In the genomic region with DNA sequence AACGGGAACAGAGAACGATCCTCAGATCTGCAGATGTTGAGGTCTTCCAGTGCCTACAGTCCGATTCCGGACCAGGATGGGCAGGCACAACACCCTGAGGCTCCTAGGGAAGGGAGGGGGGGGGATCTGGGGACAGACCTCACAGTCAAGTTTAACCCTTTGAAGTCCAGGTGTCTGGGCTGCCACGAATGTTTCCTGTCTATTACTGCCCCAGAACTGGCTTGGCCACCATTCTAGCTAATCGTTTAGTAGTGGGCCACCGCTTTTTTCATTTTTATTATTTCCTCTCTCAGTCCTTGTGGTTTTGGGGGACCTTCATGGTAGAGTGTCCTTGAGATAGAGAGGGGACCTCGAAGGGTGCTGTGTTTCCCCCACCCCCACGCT, we compare ENCODE assay signal across 9 mouse cellular contexts. TPM values are rescaled to one million over a fixed set of nuclear protein-coding genes. Genes with fewer than 3 reads are reported as not detected.
DNase-seq lines count a peak whose midpoint lies in the region; ATAC-seq and TF ChIP-seq lines count a peak whose summit lies in the region.
"Had no signal": no experiment of that assay in that cellular context is flagged by ENCODE, and none has a peak within 500 bp of the region (broad histone marks: within the 10 kb centered on the region; RNA-seq: fewer than 3 reads in every experiment).

No protein-coding gene starts in this region.

- H3K9ac ChIP-seq in kidney, embryonic 14.5 days (ENCODE audit: low read depth, low read length) = no peak overlapping the region
- peak overlapping the region; percentile 70 for H3K9ac ChIP-seq in hindbrain, postnatal 0 days (replicated peaks; ENCODE audit: low read length)
- peak overlapping the region; percentile 81 for H3K9ac ChIP-seq in neural tube, embryonic 13.5 days
- H3K9ac ChIP-seq: liver, postnatal 0 days had no signal

- no peaks in the 10 kb centered on the region for H3K36me3 ChIP-seq in kidney, embryonic 14.5 days (ENCODE audit: control insufficient read depth, insufficient read depth, low read length)
- H3K36me3 ChIP-seq in forebrain, embryonic 10.5 days (replicated peaks) = no peaks in the 10 kb centered on the region
- H3K36me3 ChIP-seq in hindbrain, postnatal 0 days (ENCODE audit: insufficient read depth, low read length) = no peaks in the 10 kb centered on the region
- H3K36me3 ChIP-seq in neural tube, embryonic 13.5 days = no peaks in the 10 kb centered on the region

- peaks cover 98% of the 10 kb centered on the region for H3K27me3 ChIP-seq in kidney, embryonic 14.5 days (ENCODE audit: control insufficient read depth, insufficient read depth, low read length)
- H3K27me3 ChIP-seq in forebrain, embryonic 10.5 days (ENCODE audit: poor library complexity, severe bottlenecking) = peaks cover 100% of the 10 kb centered on the region
- peaks cover 15% of the 10 kb centered on the region for H3K27me3 ChIP-seq in hindbrain, postnatal 0 days (ENCODE audit: insufficient read depth, low read length)
- peaks cover 99% of the 10 kb centered on the region for H3K27me3 ChIP-seq in neural tube, embryonic 13.5 days

- DNase-seq in kidney, adult 8-10 months = no peak
- no peak for DNase-seq in forebrain, embryonic 10.5 days (ENCODE audit: extremely low spot score, low spot score)
- no peak for DNase-seq in hindbrain, postnatal 0 days (ENCODE audit: low spot score)
- DNase-seq in gastrocnemius, postnatal 25 days = no peak
- DNase-seq in frontal cortex, postnatal 25 days (ENCODE audit: low spot score in 2 of 2) = no peak
- no peak for DNase-seq in heart, adult 9 months (ENCODE audit: low spot score in 2 of 2)
- DNase-seq: liver, postnatal 0 days had no signal

- peak overlapping the region; percentile 32; the same call in 1 of the 2 replicates for H3K4me3 ChIP-seq in kidney, embryonic 14.5 days (ENCODE audit: low read length)
- H3K4me3 ChIP-seq in forebrain, embryonic 10.5 days = peak overlapping the region; percentile 53
- peak overlapping the region; percentile 59 for H3K4me3 ChIP-seq in hindbrain, postnatal 0 days (ENCODE audit: low read length)
- peak overlapping the region; percentile 56 for H3K4me3 ChIP-seq in neural tube, embryonic 13.5 days

- H3K27ac ChIP-seq in kidney, embryonic 14.5 days (ENCODE audit: low read depth, low read length) = no peak overlapping the region
- no peak overlapping the region for H3K27ac ChIP-seq in forebrain, embryonic 10.5 days
- peak overlapping the region; percentile 85; the same call in 1 of the 2 replicates for H3K27ac ChIP-seq in hindbrain, postnatal 0 days
- peak overlapping the region; percentile 93 for H3K27ac ChIP-seq in neural tube, embryonic 13.5 days (replicated peaks)

- H3K4me1 ChIP-seq in kidney, embryonic 14.5 days (ENCODE audit: control insufficient read depth, insufficient read depth, low read length) = peaks cover 14% of the 10 kb centered on the region
- peaks cover 86% of the 10 kb centered on the region for H3K4me1 ChIP-seq in forebrain, embryonic 10.5 days
- peaks cover 18% of the 10 kb centered on the region for H3K4me1 ChIP-seq in hindbrain, postnatal 0 days (ENCODE audit: insufficient read depth, low read length)
- H3K4me1 ChIP-seq in neural tube, embryonic 13.5 days (replicated peaks) = peaks cover 99% of the 10 kb centered on the region

- H3K9me3 ChIP-seq in kidney, embryonic 14.5 days (ENCODE audit: control insufficient read depth, low read length) = no peaks in the 10 kb centered on the region
- H3K9me3 ChIP-seq in forebrain, embryonic 10.5 days = no peaks in the 10 kb centered on the region
- no peaks in the 10 kb centered on the region for H3K9me3 ChIP-seq in hindbrain, postnatal 0 days (ENCODE audit: low read length)
- no peaks in the 10 kb centered on the region for H3K9me3 ChIP-seq in neural tube, embryonic 13.5 days

- WGBS in kidney, embryonic 14.5 days = 13% methylated on average over 9 of the region's 9 CpGs
- WGBS in forebrain, embryonic 10.5 days = 15% methylated on average over 9 of the region's 9 CpGs
- 8% methylated on average over 9 of the region's 9 CpGs for WGBS in hindbrain, postnatal 0 days
- 18% methylated on average over 9 of the region's 9 CpGs for WGBS in neural tube, embryonic 13.5 days

- no peak for TF ChIP-seq CTCF in hindbrain, postnatal 0 days (IDR thresholded peaks at IDR 0.05; ENCODE audit: low read depth)

- no peak overlapping the region for H3K4me2 ChIP-seq in kidney, embryonic 14.5 days (replicated peaks; ENCODE audit: low read depth, low read length)
- H3K4me2 ChIP-seq in hindbrain, postnatal 0 days (ENCODE audit: low read depth, low read length) = peak overlapping the region; percentile 66
- peak overlapping the region; percentile 69 for H3K4me2 ChIP-seq in neural tube, embryonic 13.5 days

- ATAC-seq in kidney, embryonic 14.5 days (ENCODE audit: low FRiP score, low TSS enrichment) = no peak
- ATAC-seq in hindbrain, postnatal 0 days = no peak
- no peak for ATAC-seq in neural tube, embryonic 13.5 days (ENCODE audit: low read depth)
- ATAC-seq: liver, postnatal 0 days had no signal

RNA-seq across cellular contexts. Expression of gene Grik3, which starts 1.6 kb away (rescaled TPM):
- 0.01 and 0.14 TPM in 2 replicates for polyA plus RNA-seq in kidney, embryonic 14.5 days (2014; fragmentation: Nextera tagmentation; extraction: Ambion mirVana)
- 0.20 and 0.42 TPM in 2 replicates for polyA plus RNA-seq in forebrain, embryonic 10.5 days (2016; fragmentation: Nextera tagmentation; extraction: Ambion mirVana)
- total RNA-seq in hindbrain, postnatal 0 days (2014; rRNA removed) = 30.1 and 32.0 TPM in 2 replicates
- polyA plus RNA-seq in hindbrain, postnatal 0 days (2015; fragmentation: Nextera tagmentation; extraction: Ambion mirVana) = 4.2 TPM in 2 replicates
- 3.5 and 4.1 TPM in 2 replicates for polyA plus RNA-seq in neural tube, embryonic 13.5 days (2015; fragmentation: Nextera tagmentation; extraction: Ambion mirVana)
- under 1 TPM; 0.08 to 0.13 TPM for total RNA-seq in gastrocnemius, postnatal 25 days (2021)

Comparison
In these comparisons a context has a peak if more than half of its experiments do, and no peak if none do; other contexts are left out.
1. H3K27ac ChIP-seq: peak in hindbrain, postnatal 0 days (single experiment) and neural tube, embryonic 13.5 days (single experiment); none in kidney, embryonic 14.5 days (single experiment) and forebrain, embryonic 10.5 days (single experiment).
2. Peak in every context shown above with its lines, with median percentiles within 50 percentile points of each other: H3K4me3 ChIP-seq.